Mouse (Mus musculus) hindbrain, postnatal 0 days (tissue): Measurements from ENCODE around the gene Bzw1. TPM values are rescaled to one million over a fixed set of nuclear protein-coding genes. Genes with fewer than 3 reads are reported as not detected.

Experiments used
- ATAC-seq: fragments of 200-750 bp; cut with Nextera tagmentation; 2 replicates; pipeline ENCODE4 v1.8.0; 2017; ENCODE audit warnings: mild to moderate bottlenecking, moderate TSS enrichment, moderate library complexity
- DNase-seq: peaks from one replicate; pipeline ENCODE4 v3.0.0-alpha.2; 2015; ENCODE audit warnings: low spot score
- H3K27ac ChIP-seq: fragments of 300-500 bp; sonication (generic); 2 replicates; pipeline ENCODE4 v1.5.1; 2014; ENCODE audit warnings: mild to moderate bottlenecking
- H3K27me3 ChIP-seq: fragments of 300-500 bp; sonication (generic); 2 replicates; pipeline ENCODE4 v1.6.1; 2014; ENCODE audit warnings: low read length, mixed read lengths; ENCODE audit not compliant: insufficient read depth
- H3K36me3 ChIP-seq: fragments of 300-500 bp; sonication (generic); 2 replicates; pipeline ENCODE4 v1.6.1; 2014; ENCODE audit warnings: low read length, mixed read lengths; ENCODE audit not compliant: insufficient read depth
- H3K4me1 ChIP-seq: fragments of 300-500 bp; sonication (generic); 2 replicates; pipeline ENCODE4 v1.6.1; 2014; ENCODE audit warnings: antibody characterized with exemption, low read length, mixed read lengths; ENCODE audit not compliant: insufficient read depth
- H3K4me2 ChIP-seq: fragments of 300-500 bp; sonication (generic); 2 replicates; pipeline ENCODE4 v1.6.1; 2014; ENCODE audit warnings: low read depth, mild to moderate bottlenecking, low read length, moderate library complexity, mixed read lengths
- H3K4me3 ChIP-seq: fragments of 300-500 bp; sonication (generic); 2 replicates; pipeline ENCODE4 v1.5.1; 2014; ENCODE audit warnings: low read length
- H3K9ac ChIP-seq: fragments of 300-500 bp; sonication (generic); replicated peaks from 2 replicates; pipeline ENCODE4 v1.6.1; 2014; ENCODE audit warnings: mild to moderate bottlenecking, low read length, moderate library complexity, mixed read lengths
- H3K9me3 ChIP-seq: fragments of 300-500 bp; sonication (generic); 2 replicates; pipeline ENCODE4 v1.6.1; 2016; ENCODE audit warnings: low read length, mixed read lengths
- CTCF ChIP-seq: IDR thresholded peaks from 2 replicates; pipeline ENCODE4 v1.5.1; 2016; ENCODE audit warnings: antibody characterized with exemption, control low read depth, low read depth
- WGBS: fragments of 180-500 bp; shearing (Covaris S2); extraction: QIAGEN DNeasy Blood & Tissue Kit; methylation state at CpG from one replicate; pipeline ENCODE4 v1.1.7; 2014; 5-methylcytosine and 5-hydroxymethylcytosine counted together
- polyA plus RNA-seq: library from polyadenylated mRNA; unstranded; fragments of >200 nt; fragmentation: Nextera tagmentation; extraction: Ambion mirVana; gene quantifications from 2 replicates; pipeline ENCODE4 v1.2.1, GENCODE M21; 2015
- total RNA-seq: library from RNA; depleted of rRNA; stranded (reverse); fragments of >200 nt; gene quantifications from 2 replicates; pipeline ENCODE4 v1.2.3, GENCODE M21; 2014

The Bzw1 gene
- total and polyA plus RNA-seq, 2 experiments from 2014 or later: 162 to 352 TPM

DNA sequence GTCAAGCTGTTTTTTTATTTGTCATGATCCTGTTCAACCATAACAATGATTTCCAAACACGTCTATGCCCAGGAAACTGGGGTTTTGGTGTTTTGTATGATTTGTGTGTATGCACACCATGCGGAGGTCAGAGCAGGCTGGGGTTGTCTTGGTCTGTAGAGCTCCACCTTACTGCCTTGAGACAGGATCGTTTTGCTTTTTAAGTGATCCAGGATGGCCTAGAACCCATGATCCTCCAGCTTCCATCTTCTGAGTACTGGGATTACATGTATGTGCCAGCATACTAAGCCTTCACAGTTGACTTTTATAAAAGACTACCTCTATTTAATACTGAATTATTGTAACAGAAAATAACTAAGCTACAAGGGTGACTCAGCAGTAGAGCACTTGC lies 17.5 kb downstream of the Bzw1 start:
- peaks cover 57% of the 10 kb centered on the region for H3K36me3 ChIP-seq
- no peak for TF ChIP-seq CTCF
- no peak overlapping the region for H3K27ac ChIP-seq
- H3K4me2 ChIP-seq: no peak overlapping the region
- WGBS: 80% methylated on average over 3 of the region's 3 CpGs
- no peak for ATAC-seq
- no peaks in the 10 kb centered on the region for H3K4me1 ChIP-seq
- H3K9ac ChIP-seq: no peak overlapping the region
- no peak for DNase-seq
- no peaks in the 10 kb centered on the region for H3K27me3 ChIP-seq
- no peak overlapping the region for H3K4me3 ChIP-seq
- H3K9me3 ChIP-seq: no peaks in the 10 kb centered on the region

DNA sequence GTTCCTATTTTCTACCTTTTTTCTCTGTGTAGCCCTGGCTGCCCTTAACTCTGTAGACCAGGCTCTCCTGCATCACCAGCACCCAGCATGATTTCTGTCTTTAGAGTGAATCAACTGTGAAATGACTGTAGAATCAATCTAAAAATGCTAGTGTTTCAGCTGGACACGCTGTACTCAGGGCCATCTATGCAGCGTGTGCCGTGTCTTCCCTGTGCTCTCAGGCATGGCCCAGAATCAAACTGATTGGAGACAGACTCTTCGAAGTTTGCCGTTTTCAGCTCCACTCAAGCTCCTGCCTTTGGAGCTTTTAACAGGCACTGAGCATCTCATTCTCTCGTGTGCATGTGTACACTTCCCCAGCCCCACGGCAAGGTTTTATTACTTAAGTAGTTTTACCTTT lies 18.1 kb downstream of the Bzw1 start:
- Histone ChIP-seq H3K27me3 (no peaks in the 10 kb centered on the region), H3K9ac (no peak overlapping the region), H3K4me3 (no peak overlapping the region), H3K4me1 (no peaks in the 10 kb centered on the region), H3K4me2 (no peak overlapping the region), H3K36me3 (peaks cover 59% of the 10 kb centered on the region), H3K9me3 (no peaks in the 10 kb centered on the region), H3K27ac (no peak overlapping the region)
- WGBS: 90% methylated on average over 7 of the region's 7 CpGs
- DNase-seq: no peak
- no peak for TF ChIP-seq CTCF
- no peak for ATAC-seq

DNA sequence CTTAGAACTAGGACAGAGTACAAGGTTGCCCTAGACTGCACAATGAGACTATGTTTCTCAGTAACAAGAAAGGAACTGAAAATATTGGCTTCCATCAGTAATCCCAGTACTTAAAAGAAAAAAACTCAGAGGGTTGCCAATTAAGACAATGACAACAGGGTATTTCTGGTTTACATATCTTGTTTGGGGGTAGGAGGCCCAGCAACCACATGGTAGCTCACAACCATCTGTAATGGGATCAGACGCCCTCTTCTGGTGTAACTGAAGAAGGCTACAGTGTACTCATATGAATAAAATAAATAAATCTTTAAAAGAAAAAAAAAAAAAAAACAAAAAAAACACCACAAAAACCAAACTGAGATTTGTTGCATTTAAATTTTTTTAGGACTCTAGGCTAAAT lies 22.7 kb downstream of the Bzw1 start:
- no peak overlapping the region for H3K27ac ChIP-seq
- no peak for ATAC-seq
- no peak overlapping the region for H3K4me3 ChIP-seq
- 23% methylated on average over 1 of the region's 1 CpGs for WGBS
- peak; percentile 41 for TF ChIP-seq CTCF
- H3K27me3 ChIP-seq: no peaks in the 10 kb centered on the region
- H3K36me3 ChIP-seq: peaks cover 79% of the 10 kb centered on the region
- no peaks in the 10 kb centered on the region for H3K9me3 ChIP-seq
- no peak for DNase-seq
- no peak overlapping the region for H3K4me2 ChIP-seq
- no peaks in the 10 kb centered on the region for H3K4me1 ChIP-seq
- no peak overlapping the region for H3K9ac ChIP-seq

DNA sequence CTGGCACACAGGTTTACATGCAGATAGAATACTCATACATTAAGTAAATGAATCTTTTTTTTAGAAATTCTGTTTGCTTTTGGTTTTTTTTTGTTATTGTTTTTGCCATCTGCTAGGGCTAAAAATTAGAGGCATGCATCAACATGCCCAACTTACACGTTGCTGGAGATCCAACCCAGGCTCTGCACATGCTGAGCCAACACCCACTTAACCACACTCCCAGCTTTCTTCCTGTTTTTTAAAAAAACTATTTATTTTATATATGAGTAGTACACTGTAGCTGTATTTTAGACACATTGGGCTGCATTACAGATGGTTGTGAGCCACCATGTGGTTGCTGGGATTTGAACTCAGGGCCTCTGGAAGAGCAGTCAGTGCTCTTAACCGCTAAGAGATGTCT lies 23.4 kb downstream of the Bzw1 start:
- no peak overlapping the region for H3K4me2 ChIP-seq
- H3K4me3 ChIP-seq: no peak overlapping the region
- no peaks in the 10 kb centered on the region for H3K27me3 ChIP-seq
- no peak for TF ChIP-seq CTCF
- peaks cover 76% of the 10 kb centered on the region for H3K36me3 ChIP-seq
- H3K27ac ChIP-seq: no peak overlapping the region
- H3K4me1 ChIP-seq: no peaks in the 10 kb centered on the region
- H3K9ac ChIP-seq: no peak overlapping the region
- no peak for ATAC-seq
- H3K9me3 ChIP-seq: no peaks in the 10 kb centered on the region
- WGBS: 83% methylated on average over 2 of the region's 2 CpGs
- no peak for DNase-seq

DNA sequence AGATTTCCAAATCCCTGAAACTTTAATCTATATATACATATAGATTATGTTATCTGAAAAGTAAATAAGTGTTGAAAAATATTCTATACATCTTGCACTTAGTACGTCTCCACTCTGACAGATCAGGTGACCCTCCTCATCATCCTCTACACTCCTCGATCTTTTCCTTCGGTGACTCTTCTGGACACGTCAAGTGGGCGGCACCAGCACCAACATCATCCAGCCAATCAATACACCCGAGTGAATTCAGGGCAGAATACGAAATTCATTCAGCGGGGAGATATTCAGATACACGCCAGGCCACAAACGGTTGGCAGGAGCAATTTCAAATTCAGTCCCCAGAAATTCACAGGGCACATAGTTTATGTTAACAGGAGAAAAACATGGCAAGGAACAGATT lies 27.3 kb downstream of the Bzw1 start:
- no peak for DNase-seq
- H3K4me3 ChIP-seq: no peak overlapping the region
- no peaks in the 10 kb centered on the region for H3K27me3 ChIP-seq
- TF ChIP-seq CTCF: no peak
- no peak overlapping the region for H3K9ac ChIP-seq
- peaks cover 45% of the 10 kb centered on the region for H3K36me3 ChIP-seq
- 82% methylated on average over 10 of the region's 10 CpGs for WGBS
- ATAC-seq: no peak
- H3K27ac ChIP-seq: no peak overlapping the region
- H3K4me2 ChIP-seq: no peak overlapping the region
- H3K4me1 ChIP-seq: peaks cover 3% of the 10 kb centered on the region; the same call in 1 of the 2 replicates
- no peaks in the 10 kb centered on the region for H3K9me3 ChIP-seq

DNA sequence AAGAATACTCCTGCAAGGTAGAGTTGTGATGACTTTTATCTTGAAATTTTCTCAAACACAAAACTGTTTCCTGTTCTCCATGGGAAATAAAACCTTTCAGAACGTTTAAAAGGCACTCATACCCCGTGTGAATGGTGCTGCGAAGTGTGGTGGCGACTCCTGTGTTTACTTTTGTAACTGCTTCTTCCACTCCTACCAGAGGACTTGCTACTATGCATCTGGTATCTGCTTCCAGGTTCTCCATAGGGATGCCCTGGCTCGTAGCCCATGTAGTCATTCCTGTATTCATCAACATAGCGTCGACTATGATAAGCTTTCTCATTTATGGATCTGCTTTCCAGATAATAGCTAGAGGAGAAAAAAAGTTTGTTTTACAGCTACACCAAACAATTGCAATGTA lies 28.3 kb downstream of the Bzw1 start:
- H3K36me3 ChIP-seq: peaks cover 41% of the 10 kb centered on the region
- 48% methylated on average over 7 of the region's 7 CpGs for WGBS
- no peak for TF ChIP-seq CTCF
- peak overlapping the region; percentile 72; the same call in 1 of the 2 replicates for H3K4me2 ChIP-seq
- ATAC-seq: no peak
- no peak overlapping the region for H3K9ac ChIP-seq
- no peak overlapping the region for H3K27ac ChIP-seq
- DNase-seq: peak; percentile 20
- no peaks in the 10 kb centered on the region for H3K9me3 ChIP-seq
- no peak overlapping the region for H3K4me3 ChIP-seq
- no peaks in the 10 kb centered on the region for H3K27me3 ChIP-seq
- H3K4me1 ChIP-seq: peaks cover 3% of the 10 kb centered on the region; the same call in 1 of the 2 replicates

DNA sequence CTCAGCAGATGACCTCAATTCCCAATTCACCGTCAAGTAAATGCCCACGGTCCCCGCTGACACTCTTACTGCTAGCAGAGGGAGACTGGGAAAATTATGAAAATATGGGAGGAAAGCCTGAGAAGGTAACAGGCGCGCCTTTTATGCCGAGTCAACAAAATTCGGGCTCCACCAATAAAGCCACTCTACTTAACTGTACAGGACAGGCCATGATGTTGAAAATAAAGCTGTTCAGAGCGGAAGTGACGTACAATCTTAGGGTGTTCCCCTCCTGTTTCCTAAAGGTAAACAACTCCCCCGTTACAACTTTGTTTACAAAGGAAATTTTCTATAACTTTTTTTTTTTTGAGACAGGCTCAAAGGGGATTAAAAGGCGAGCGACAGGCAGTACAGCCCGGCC lies 30.2 kb downstream of the Bzw1 start:
- DNase-seq (peak; percentile 80), ATAC-seq (peak; percentile 60)
- H3K9ac ChIP-seq: peak overlapping the region; percentile 99
- peak overlapping the region; percentile 99 for H3K27ac ChIP-seq
- peak overlapping the region; percentile 68 for H3K4me3 ChIP-seq
- peak overlapping the region; percentile 72 for H3K4me2 ChIP-seq
- H3K9me3 ChIP-seq: no peaks in the 10 kb centered on the region
- no peaks in the 10 kb centered on the region for H3K27me3 ChIP-seq
- WGBS: 3% methylated on average over 13 of the region's 13 CpGs
- peaks cover 3% of the 10 kb centered on the region; the same call in 1 of the 2 replicates for H3K4me1 ChIP-seq
- no peak for TF ChIP-seq CTCF
- H3K36me3 ChIP-seq: peaks cover 25% of the 10 kb centered on the region
